Mouse (Mus musculus) liver, embryonic 14.5 days (tissue): ENCODE results near the gene Il1rl1. TPM values are rescaled to one million over a fixed set of nuclear protein-coding genes. Genes with fewer than 3 reads are reported as not detected.

Source experiments
- ATAC-seq: fragments of 200-750 bp; cut with Nextera tagmentation; 2 replicates; pipeline ENCODE4 v1.8.0; 2017; ENCODE audit warnings: moderate number of reproducible peaks, mild to moderate bottlenecking, moderate library complexity; ENCODE audit not compliant: insufficient read depth
- DNase-seq, 3 experiments: peaks; one replicate each; pipeline ENCODE4 v3.0.0-alpha.2; 2012 to 2013; ENCODE audit warnings: low read depth in 3 of 3, low spot score in 3 of 3
- H3K27ac ChIP-seq: fragments of 300-500 bp; sonication (generic); 2 replicates; pipeline ENCODE4 v1.5.1; 2014; ENCODE audit warnings: moderate library complexity, mild to moderate bottlenecking, control low read depth, inconsistent platforms
- H3K27me3 ChIP-seq: fragments of 300-500 bp; sonication (generic); 2 replicates; pipeline ENCODE4 v1.6.1; 2014; ENCODE audit warnings: mild to moderate bottlenecking, low read length, moderate library complexity; ENCODE audit not compliant: control insufficient read depth, insufficient read depth
- H3K36me3 ChIP-seq: fragments of 300-500 bp; sonication (generic); replicated peaks from 2 replicates; pipeline ENCODE4 v1.6.1; 2014; ENCODE audit warnings: low read depth; ENCODE audit not compliant: control insufficient read depth, insufficient read depth
- H3K4me1 ChIP-seq, 2 experiments: fragments of 200-500 bp in 1 of 2; fragments of 300-500 bp in 1 of 2; sonication (generic) in 1 of 2; replicated peaks; 2 replicates each; pipeline ENCODE4 v1.6.1; 2012 to 2014; ENCODE audit warnings: antibody characterized with exemption in 1 of 2, inconsistent platforms in 1 of 2, low read length in 1 of 2; ENCODE audit not compliant: control insufficient read depth in 2 of 2, insufficient read depth in 2 of 2
- H3K4me2 ChIP-seq: fragments of 300-500 bp; sonication (generic); 2 replicates; pipeline ENCODE4 v1.6.1; 2014; ENCODE audit warnings: low read depth, mild to moderate bottlenecking, control low read depth, moderate library complexity
- H3K4me3 ChIP-seq, 2 experiments: fragments of 200-500 bp in 1 of 2; fragments of 300-500 bp in 1 of 2; sonication (generic) in 1 of 2; 2 replicates each; pipeline ENCODE4 v1.5.1; 2012 to 2014; ENCODE audit warnings: low read depth in 2 of 2, low read length in 2 of 2, mild to moderate bottlenecking in 2 of 2, control low read depth in 1 of 2, inconsistent platforms in 1 of 2, moderate library complexity in 1 of 2; ENCODE audit not compliant: insufficient read depth in 1 of 2
- H3K9ac ChIP-seq: fragments of 300-500 bp; sonication (generic); replicated peaks from 2 replicates; pipeline ENCODE4 v1.6.1; 2014; ENCODE audit warnings: mild to moderate bottlenecking, control low read depth, moderate library complexity
- H3K9me3 ChIP-seq: fragments of 300-500 bp; sonication (generic); 2 replicates; pipeline ENCODE4 v1.6.1; 2016; ENCODE audit warnings: low read length, mixed read lengths; ENCODE audit not compliant: control insufficient read depth
- CTCF ChIP-seq: IDR thresholded peaks from 2 replicates; pipeline ENCODE4 v1.5.1; 2016; ENCODE audit warnings: antibody characterized with exemption, low read depth, control low read depth
- EP300 ChIP-seq: IDR thresholded peaks from 2 replicates; pipeline ENCODE4 v1.6.1; 2016; ENCODE audit warnings: antibody characterized with exemption, low read depth
- WGBS: fragments of 180-500 bp; shearing (Covaris S2); extraction: QIAGEN DNeasy Blood & Tissue Kit; methylation state at CpG from one replicate; pipeline ENCODE4 v1.1.7; 2014; ENCODE audit not compliant: insufficient replicate concordance; 5-methylcytosine and 5-hydroxymethylcytosine counted together
- polyA plus RNA-seq, 2 experiments: library from polyadenylated mRNA; depleted of rRNA in 1 of 2; stranded (reverse) in 1 of 2; unstranded in 1 of 2; fragments of >200 nt; fragmentation: Nextera tagmentation in 1 of 2; extraction: Ambion mirVana in 1 of 2; gene quantifications; 2 replicates each; pipeline versions ENCODE4 v1.2.1 to v1.2.3; 2012 to 2014

The Il1rl1 gene
- polyA plus RNA-seq, 2 experiments = 3.0 to 3.8 TPM

GRCm38 (mm10) chr1:40423892-40424291, 5.5 kb upstream of the Il1rl1 start:
- Histone ChIP-seq H3K4me1 (peaks cover 11 to 15% of the 10 kb centered on the region in 2 experiments), H3K27ac (no peak overlapping the region), H3K9me3 (no peaks in the 10 kb centered on the region), H3K4me2 (no peak overlapping the region), H3K36me3 (no peaks in the 10 kb centered on the region), H3K9ac (no peak overlapping the region), H3K27me3 (no peaks in the 10 kb centered on the region), H3K4me3 (no peak overlapping the region)
- TF ChIP-seq EP300 (no peak), CTCF (no peak)
- 47% methylated on average over 6 of the region's 6 CpGs for WGBS
- no peak for ATAC-seq
- DNase-seq = no peak

- Histone ChIP-seq H3K36me3 (no peaks in the 10 kb centered on the region), H3K4me1 (peaks cover 35 to 39% of the 10 kb centered on the region in 2 experiments), H3K27me3 (no peaks in the 10 kb centered on the region), H3K27ac (no peak overlapping the region), H3K9ac (no peak overlapping the region), H3K9me3 (no peaks in the 10 kb centered on the region), H3K4me2 (no peak overlapping the region), H3K4me3 (no peak overlapping the region)
- no peak for TF ChIP-seq CTCF
- no peak for TF ChIP-seq EP300
- DNase-seq (no peak), ATAC-seq (no peak)
- WGBS = 45% methylated on average over 9 of the region's 9 CpGs
Measured at GRCm38 (mm10) chr1:40427270-40427669, 2.1 kb upstream of the Il1rl1 start.

DNA sequence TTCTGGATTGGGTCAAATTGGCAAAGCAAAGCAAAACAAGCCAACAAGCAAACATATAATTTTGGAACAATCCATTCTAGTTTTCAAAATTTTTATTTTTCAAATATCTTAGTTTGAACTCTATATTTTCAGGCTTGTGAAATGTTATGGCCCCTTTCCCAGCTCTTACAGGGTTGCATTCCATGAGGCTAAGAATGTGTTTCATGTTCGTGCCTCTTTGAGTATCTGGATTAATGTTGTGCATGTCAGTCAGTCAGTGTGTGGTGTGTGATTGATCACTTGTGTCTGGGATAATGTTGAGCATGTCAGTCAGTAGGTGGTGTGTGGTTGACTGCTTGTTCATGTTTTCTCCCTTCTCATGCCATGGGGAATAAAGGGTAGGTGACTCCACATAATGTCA, 1.5 kb upstream of the Il1rl1 start:
- H3K36me3 ChIP-seq = no peaks in the 10 kb centered on the region
- no peaks in the 10 kb centered on the region for H3K27me3 ChIP-seq
- TF ChIP-seq CTCF (no peak), EP300 (no peak)
- H3K4me3 ChIP-seq = no peak overlapping the region
- no peak for ATAC-seq
- DNase-seq = no peak
- WGBS = 69% methylated on average over 1 of the region's 1 CpGs
- no peak overlapping the region for H3K9ac ChIP-seq
- no peak overlapping the region for H3K4me2 ChIP-seq
- no peaks in the 10 kb centered on the region for H3K9me3 ChIP-seq
- H3K4me1 ChIP-seq = peaks cover 35 to 42% of the 10 kb centered on the region in 2 experiments
- H3K27ac ChIP-seq = no peak overlapping the region

DNA sequence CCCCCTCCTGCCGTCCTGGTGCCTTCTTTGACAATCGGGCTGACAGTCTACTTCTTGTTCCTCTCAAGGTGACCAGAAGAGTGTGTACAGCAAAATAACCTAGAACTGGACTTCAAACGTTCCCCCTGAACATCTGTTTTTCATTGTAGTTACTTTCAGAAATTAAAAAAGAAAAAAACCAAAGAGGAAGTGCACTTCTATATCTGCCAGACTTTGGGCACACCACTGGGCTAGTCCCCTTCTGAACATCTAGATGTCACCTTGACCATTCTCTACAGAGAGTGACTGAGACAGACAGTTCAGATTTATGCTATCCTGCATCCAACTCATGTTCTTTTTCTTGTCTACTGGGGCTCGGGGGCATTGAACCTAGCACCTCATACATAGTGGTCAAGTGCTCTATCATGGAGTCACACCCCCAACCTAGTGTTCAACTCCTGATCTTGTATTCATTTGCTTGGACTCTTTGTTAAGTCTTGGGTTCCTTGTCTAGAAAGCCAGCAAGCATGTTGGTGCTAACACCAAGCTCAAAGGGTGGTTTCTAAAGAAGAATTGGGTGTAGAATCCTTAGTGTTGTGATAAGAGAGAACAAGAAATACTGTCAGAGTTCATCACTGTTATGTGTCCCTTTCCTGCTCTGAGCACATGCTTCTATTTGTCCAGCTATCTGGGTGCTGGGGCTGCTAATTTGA, 919 bp downstream of the Il1rl1 start:
- no peak for TF ChIP-seq CTCF
- TF ChIP-seq EP300 = no peak
- Histone ChIP-seq H3K9ac (peak overlapping the region; percentile 65), H3K4me2 (peak overlapping the region; percentile 69), H3K4me1 (peaks cover 35 to 42% of the 10 kb centered on the region in 2 experiments), H3K27me3 (no peaks in the 10 kb centered on the region), H3K27ac (peak overlapping the region; percentile 43), H3K4me3 (peak overlapping the region; percentile 48 to 55), H3K9me3 (no peaks in the 10 kb centered on the region), H3K36me3 (no peaks in the 10 kb centered on the region)
- 23% methylated on average over 4 of the region's 4 CpGs for WGBS
- DNase-seq (no peak), ATAC-seq (no peak)

GRCm38 (mm10) chr1:40432169-40432568, 2.8 kb downstream of the Il1rl1 start:
- Histone ChIP-seq H3K27ac (no peak overlapping the region), H3K9me3 (no peaks in the 10 kb centered on the region), H3K36me3 (no peaks in the 10 kb centered on the region), H3K4me2 (peak overlapping the region; percentile 69; the same call in 1 of the 2 replicates), H3K4me3 (no peak overlapping the region), H3K9ac (no peak overlapping the region), H3K4me1 (peaks cover 35 to 46% of the 10 kb centered on the region in 2 experiments), H3K27me3 (no peaks in the 10 kb centered on the region)
- WGBS = 44% methylated on average over 2 of the region's 2 CpGs
- TF ChIP-seq EP300 = no peak
- no peak for TF ChIP-seq CTCF
- ATAC-seq = no peak
- no peak for DNase-seq
